Mouse (Mus musculus) A20 (cell line): ENCODE measurements around the gene Gm9821.

ENCODE experiments used
- DNase-seq: peaks from one replicate; pipeline ENCODE4 v3.0.0-alpha.2; 2011; ENCODE audit warnings: low read depth, low spot score

Gene Gm9821

DNA sequence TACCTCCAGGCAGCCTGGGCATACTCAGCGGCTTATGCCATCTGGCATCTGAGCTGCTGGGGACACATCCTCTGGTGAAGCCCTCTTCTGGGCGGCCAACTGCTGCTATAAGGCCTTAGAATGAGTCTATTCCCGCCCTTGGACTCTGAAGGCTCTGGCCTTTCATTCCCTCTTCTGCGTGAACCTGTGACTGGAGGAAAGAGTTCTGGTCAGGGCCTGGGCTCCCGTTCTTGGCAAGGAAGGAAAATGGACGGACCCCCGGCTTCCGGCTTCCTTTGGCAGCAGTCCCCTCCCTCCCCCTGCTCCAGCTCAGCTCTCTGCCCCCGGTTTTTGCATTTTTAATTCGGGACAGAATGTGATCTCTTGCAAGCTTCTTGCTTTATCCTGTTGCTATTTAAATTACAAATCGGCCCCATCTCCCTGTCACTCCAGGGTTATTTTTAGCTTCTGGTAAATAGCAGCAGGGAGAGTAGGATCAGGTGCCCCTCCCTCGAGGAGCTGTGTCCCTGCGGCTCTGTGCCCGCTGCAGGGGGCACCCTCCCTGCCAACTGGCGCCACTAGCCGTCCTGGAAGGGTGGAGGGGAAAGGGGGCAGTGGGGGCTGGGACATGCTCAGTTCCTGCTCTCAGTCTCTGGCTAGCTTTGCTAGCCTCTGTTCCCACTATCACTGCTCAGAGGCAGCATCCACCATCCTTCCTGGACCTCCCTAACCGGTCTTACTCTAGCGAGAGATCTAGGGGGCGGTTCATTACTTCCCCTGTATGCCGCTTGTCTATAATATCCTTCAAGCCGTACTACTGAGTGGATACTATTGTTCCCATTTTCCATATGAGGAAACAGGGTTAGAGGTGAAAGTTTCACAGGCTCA, 26.0 kb downstream of the Gm9821 start:
- DNase-seq, result no peak

DNA sequence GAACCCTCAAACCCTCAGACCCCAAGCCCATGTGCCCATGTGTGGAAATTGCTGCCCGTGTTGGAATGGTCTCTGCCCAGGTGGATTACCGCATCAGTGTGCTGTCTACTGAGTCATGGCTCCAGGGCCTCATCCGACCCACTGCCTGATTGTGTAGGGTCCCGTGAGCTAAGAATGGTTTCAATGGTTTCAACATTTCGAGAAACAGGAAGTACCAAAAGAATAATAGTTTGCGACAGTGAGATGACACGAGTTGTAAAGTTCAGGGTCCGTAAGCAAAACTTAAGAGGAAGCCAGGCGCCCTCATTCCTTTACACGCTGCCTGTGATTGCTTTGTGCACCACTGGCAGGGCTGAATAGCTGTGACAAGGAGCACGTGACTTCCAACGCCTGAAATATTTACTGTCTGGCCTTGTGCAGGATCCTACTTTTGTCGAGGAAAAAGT, 26.6 kb downstream of the Gm9821 start:
- DNase-seq, result no peak

DNA sequence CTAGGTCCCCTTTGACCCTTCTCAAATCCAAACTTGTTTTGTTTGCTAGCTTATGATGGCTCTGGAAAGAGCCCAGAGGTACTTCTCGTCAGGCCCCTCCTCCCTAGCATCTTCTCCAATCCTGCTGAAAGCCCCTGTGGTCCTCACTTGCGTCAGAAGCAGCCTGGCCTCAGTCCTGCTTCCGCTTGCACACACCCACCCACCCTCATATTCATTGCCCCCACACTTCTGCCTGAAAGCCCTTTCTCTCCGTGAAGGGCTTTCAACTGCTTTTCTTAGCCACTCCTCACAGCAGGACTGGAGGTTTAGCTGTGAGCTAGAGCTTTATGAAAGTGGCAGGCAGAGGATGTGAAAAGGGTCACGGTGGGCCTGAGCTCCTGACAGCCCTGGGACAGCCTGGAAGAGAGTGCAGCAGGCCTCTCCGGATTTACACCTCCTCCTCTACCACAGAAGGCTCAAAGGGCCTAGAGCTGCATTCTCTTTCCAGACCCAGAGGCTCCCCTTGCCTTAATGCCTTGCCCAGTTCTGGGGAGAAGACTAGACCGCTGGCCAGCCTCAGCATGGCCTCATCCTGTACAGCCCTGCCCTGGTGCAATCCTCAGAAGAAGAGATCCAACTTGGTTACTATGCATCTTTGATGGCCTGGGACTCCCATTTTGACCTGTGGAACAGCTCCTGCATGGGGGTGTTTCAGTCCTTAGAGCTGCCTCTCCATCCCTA, 28.1 kb downstream of the Gm9821 start:
- no peak for DNase-seq

DNA sequence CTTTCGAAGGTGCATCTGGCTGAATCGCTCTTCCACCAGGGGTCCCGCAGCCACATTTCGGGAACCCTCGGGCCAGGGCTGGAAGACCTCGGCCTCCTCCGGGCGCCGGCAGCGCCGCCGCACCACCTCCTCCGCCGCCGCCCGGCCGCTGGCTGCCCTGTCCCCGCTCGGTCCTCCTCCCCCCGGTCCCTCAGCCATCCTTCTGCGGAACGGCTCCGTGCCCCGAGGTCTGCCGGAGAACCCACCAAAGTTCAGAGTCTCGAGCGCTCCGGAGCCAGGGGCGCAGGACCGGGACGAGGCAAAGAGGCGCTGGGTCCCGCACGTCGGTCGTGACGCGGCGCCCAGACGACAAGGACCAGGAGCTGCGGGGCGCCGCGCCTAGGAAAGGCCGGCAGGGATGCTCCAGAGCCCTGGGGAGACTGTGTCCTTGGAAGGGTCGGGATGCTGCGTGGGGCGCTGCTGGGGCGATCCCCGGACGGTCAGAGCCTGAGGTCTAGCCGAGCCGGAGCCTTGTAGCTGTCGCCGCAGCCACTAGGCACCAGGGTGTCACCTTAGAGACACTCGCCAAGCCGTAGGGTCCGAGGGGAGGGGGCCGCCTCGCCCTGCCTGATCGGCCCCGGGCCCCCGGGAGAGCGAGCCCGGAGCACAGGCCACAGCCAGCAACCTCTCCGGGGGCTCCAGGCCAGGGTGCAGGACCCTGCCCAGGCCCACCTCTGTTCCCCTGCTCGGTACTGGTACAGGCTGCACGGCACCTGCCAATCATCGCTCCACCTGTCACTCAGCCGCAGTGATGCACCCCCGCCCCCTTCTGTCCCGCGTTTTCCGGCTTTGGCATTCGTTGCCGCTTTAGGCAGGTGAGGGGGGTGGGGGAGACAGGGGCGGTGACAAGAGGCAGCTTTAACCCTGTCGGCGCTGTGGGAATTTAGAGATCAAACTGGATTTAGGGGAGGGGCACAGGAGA, 30.4 kb downstream of the Gm9821 start, which contains the start of gene Dgkz:
Dgkz (minus strand) TSS at position 284 of the 961 bp plus-strand sequence.
- DNase-seq, result no peak

DNA sequence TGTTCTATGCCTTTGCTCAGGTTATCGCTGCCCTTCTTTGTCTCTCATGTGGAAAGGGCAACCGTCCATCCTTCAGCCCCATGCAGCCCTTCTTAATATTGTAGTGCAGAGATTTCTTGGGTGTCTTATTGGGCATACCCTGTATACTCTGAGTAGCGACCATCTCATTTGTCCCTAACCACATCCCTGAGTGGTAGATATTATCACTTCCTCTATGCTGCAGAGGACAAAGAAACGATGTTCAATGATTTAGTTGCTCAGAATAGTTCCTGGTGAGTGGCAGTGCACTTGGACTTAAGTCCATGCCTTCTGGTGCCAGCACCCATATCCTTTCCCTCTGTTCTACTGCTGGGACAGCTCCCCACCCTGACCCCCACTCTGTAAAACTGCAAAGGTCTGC, 32.5 kb downstream of the Gm9821 start:
- no peak for DNase-seq

DNA sequence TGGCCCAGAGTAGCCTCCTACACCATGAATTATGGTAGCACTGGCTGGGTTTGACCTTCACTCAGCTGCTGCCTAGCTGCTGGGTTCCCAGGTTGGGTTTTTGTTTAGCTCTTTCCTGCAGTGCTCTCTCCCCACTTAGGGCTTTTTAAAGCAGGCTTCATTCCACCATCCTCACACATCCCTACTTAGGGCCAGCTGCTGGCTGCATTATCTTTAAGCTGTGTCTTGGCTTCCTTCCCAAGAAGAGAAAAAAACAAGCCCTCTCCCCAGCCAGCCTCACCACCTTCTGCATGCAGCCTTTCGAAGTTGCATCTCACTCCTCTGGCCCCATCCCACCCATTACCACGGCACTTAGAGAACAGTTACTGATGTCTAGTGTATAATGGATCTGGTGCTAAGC, 33.0 kb downstream of the Gm9821 start:
- DNase-seq, result no peak

DNA sequence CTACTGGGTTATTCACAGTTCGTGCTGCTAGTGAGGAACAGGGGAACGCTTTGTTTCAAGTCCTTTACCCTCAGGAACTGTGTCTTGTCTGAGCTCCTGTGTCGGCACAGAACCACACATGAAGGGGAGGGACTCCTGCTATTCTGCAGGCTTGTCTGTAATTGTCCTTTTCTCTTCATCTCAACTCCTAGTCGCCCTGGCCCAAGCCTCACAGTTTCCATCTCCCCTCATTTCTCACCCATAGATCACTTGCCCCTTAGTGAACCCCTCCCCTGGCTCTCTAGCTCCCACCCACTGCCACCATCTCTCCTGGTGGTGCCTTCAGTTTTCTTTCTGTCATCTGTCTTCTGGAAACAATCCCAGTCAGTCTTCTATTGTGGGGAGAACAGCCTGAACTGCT, 34.7 kb downstream of the Gm9821 start:
- no peak for DNase-seq

DNA sequence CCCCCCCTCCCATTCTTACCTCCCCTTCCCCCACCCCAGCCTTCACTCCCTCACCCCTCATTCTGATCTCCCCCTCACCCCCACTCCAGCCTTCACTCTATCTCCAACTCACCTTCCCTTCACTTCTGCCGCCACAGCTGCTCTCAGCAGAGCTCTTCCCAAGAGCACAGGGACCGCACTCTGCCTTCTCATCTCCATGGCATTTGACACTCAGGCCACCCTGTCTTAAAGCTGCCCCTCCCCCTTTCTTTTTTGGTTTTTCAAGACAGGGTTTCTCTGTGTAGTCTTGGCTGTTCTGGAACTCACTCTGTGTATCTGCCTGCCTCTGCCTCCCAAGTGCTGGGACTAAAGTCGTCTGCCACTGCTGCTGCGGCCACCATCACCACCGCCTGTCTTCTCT, 35.3 kb downstream of the Gm9821 start:
- DNase-seq, result no peak

DNA sequence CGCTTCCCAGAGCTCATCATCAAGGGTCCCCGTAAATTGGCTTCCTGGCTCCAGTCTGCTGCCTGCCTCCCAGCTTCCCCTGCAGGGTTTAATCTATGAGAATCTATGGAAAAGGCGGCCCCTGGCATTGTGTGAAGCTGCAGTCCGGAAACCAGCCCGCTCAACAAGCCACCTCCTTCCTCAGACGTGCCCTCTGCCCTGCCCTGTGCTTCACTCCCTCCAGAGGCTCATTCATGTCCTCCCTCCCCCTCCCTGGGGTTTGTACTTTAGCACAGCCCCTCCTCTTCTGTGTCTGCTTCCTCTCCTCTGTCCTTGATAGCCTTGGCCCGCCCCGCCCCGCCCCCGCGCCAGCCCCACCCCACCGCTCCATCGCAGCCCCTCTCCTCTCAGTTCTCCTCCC, 38.9 kb downstream of the Gm9821 start:
- DNase-seq, result peak; percentile 81

DNA sequence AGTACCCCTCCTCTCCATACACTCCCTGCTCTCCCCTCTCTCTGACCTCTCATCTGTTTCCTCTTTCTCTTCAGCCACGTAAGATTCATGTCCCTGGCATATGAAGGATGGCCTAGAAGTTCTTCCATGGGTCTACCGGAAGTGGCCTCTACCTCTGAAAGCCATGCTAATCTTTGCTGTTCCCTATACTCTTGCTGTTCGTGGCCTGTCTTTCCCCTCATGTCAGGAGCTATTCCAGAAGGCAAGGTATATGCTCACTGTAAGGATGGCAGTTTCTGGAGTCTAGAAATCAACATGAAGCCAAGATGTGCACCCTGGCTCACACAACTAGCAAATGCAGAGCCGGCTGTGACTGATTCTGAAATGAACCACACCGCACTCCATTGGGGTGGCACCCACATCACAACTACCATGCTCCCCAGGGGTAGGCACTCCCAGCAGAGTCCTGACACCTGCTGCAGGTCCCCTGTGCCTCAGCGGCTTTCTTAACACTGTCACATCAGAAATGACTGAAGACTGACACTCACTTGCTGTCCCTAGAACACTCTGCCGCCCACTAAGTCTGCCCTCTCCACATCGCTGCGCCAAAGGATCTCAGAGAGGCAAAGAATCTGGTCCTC, 39.5 kb downstream of the Gm9821 start:
- DNase-seq, result peak; percentile 33

DNA sequence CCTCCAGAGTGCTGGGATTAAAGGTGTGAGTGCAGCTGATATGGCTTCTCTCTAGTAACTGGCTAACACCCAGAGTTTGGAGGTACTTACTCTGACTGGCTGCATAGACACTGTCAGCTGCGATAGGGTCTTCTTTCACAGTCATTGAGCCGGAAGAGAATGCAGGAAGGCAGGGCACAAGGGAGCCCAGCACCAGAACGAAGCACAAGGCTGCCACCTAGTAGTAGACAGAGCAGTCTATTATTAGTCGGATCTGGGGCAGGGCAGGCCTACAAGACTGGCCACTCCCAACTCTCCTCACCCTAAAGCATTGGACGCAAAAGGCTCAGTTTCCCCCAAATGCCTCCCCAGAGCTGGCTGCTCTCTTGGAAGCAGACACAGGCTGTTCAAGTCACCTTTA, 40.6 kb downstream of the Gm9821 start:
- DNase-seq, result peak; percentile 42

DNA sequence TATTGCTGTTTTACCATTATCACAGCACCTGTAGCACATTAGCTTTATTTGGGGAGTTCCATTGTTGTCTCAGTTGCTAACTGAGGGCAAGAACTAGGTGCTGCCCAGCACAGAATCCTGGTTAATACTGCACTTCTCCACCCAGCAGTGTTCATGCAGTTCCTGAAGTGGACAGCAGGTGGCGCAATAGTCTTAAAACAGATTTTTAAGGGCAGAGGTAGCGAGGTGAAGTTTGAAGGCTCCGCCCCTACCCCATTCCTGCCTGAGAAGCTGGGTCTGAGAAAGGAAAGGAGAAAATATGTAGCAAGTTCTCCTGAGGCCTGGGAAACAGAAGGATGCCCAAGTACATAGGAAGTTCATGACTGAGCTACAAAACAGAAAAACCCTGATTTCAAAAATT, 42.0 kb downstream of the Gm9821 start:
- peak; percentile 75 for DNase-seq

DNA sequence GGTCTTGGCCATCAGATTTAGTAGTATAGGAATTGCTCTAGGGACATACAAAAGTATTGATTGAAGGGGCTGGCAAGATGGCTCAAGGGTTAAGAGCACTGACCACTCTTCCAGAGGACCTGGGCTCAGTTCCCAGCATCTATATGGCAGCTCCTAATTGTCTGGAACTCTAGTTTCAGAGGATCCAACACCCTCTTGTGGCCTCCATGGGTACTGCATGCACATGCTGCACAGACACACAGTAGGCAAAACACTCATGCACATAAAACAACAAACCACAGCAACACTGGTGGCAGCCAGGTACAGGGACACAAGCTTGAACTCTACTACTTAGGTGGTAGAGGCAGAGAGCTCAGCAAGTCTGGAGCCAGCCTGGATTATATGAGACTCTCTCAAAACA, 44.2 kb downstream of the Gm9821 start:
- DNase-seq, result peak; percentile 36

DNA sequence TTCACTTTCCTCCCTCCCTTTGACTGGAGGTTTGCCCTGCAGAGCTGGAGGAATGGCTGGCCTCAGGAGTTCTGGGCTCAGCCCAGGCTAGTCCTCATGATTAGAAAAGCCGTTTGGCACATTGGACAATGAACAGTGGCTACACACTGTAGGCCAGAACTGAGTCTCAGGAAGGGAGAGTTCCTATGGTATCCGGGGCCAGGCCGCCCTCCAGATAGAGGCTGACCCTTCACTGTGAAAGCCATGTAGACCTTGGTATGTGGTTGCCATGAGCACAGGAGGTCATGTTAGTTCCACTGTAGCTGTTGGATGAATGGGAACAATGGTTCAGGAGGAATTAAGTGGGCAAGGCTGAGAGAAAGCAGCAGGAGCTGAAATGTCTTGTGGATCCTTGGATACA, 47.9 kb downstream of the Gm9821 start:
- DNase-seq, result no peak

DNA sequence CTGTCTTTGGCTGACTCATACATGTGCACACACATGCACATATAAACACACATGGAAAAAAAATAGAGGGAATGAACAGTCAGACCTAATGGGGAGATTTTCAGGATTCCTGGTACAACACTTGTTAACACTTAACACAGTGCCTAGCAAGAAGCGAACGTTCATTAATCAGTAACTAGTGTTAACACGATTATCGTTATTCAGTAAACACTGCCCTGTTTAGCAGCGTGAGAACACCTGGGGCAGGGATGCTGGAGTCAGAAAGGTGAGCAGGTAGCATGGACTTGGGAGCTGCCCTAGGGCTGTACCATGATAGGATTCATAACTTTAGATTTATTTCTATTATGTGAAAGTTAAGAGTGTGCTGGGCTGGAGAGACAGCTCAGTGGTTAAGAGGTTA, 50.5 kb downstream of the Gm9821 start:
- no peak for DNase-seq
